Mouse (Mus musculus) retina, adult 2 months (tissue): ENCODE measurements around the gene Ccl2.
A peak's percentile ranks its signal among the peaks of the same experiment; 100 is the strongest.

ENCODE experiments used
- DNase-seq: peaks from one replicate; pipeline ENCODE4 v3.0.0-alpha.2; 2012; ENCODE audit warnings: low read depth, low spot score

The Ccl2 gene

DNA sequence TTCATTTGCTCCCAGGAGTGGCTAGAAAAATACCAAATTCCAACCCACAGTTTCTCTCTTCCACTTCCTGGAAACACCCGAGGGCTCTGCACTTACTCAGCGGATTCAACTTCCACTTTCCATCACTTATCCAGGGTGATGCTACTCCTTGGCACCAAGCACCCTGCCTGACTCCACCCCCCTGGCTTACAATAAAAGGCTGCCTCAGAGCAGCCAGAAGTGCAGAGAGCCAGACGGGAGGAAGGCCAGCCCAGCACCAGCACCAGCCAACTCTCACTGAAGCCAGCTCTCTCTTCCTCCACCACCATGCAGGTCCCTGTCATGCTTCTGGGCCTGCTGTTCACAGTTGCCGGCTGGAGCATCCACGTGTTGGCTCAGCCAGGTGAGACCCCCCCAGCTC is at the start of gene Ccl2:
Gene Ccl2, plus strand, starts transcription at position 216 of the 400 bp plus-strand sequence.
- no peak for DNase-seq

DNA sequence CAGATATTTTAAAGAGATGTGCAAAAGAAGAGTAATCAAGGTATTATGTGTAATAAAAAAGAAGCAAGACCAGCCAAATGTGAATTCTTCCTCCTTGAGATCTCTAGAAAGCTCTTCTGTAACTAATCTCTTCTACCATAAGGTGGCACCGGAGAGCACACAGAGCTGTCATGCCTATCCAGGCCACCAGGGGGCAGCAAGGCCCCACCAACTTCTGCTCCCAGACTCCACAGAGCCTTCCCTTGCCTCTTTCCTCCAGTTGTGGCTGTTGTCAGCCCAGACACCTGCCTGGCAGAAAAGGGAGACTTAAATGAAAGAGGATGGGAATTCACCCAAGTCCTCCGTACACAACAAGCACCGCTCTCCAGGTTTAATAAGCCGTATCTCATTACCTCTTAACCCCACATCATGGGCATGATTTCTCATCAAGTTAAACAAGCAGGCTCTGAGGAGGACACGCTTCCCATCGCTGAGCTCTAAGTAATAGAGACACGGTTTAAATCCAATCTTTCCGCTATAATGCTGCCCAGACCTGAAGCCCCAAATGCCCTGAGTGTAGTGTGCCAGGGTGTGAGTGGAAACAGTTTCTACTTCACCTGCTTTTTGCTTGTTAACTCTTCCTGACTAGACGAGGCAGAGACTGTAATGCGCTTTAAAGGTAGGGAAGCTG is 39.1 kb upstream of the Ccl2 start:
- DNase-seq: peak; percentile 28

DNA sequence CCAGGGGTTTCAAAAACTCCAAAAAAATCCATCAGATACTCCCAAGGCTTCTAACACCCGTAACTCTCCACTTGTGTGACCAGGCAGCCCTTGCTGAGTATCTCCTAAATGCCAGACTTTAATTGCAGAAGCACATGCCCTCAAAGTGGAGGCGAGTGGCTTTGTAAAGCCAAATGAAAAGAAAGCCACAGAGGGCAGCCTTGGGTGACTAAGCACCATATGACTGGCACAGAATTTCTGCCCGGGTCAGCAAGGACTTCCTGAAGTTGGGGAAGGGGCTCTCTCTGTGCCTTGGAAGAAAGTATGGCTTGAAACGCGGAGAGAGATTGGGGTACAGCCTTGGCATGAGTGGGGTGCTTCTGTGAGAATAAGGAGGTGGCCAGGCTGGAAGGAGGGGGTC is 38.3 kb upstream of the Ccl2 start:
- DNase-seq: no peak

DNA sequence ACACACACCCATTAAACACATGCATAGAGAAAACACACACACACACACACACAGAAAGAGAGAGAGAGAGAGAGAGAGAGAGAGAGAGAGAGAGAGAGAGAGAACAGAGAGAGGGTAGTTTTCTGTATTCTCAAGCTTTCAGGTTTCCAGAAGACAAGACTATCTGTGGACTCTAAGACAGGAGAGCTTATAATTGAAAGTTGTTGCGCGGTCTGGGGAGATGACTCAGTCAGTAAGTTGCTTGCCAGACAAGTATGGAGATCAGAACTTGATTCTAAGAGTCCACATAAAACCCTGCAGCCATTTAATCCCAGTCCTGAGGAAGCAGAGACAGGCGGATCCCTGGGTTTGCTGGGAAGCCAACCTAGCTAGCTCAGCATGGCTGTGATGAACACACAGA is 36.7 kb upstream of the Ccl2 start:
- no peak for DNase-seq

DNA sequence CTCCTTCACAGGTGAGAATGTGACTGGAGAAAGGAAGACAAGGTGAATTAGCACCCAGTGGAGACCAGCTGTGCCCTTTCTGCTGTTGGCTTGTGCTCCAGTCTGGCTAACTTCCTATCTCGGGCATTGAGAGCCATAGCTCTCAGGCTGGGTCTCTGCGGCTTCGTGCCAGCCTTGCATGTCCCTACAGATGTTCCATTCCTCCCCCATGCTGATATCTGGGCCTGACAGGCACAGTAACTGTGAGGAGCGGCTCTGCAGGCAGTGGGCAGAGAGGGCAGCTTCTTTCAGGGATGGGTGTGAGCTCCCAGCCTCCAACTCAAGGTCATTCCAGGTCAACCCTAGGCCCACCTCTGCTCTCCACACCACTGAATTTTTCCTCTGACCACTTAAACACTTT is 35.9 kb upstream of the Ccl2 start:
- no peak for DNase-seq

DNA sequence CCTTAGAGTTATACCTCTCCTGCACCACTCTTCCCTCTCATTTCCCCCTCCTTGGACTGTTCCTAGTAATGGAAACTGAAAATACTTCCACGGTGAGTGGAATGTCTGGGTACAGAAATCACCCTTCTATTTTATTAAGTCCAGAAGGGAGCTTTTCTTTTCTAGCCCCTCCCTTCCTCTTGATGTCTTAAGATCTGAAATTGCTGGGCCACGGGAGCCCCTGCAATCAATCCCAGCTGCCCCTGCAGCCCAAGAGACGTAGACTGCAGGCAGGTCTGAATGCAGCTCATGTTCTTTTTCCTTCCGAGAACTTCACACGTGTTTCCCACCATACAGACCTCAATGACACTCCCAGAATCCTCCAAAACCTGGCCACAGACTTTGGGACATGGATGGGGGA is 34.8 kb upstream of the Ccl2 start:
- no peak for DNase-seq

DNA sequence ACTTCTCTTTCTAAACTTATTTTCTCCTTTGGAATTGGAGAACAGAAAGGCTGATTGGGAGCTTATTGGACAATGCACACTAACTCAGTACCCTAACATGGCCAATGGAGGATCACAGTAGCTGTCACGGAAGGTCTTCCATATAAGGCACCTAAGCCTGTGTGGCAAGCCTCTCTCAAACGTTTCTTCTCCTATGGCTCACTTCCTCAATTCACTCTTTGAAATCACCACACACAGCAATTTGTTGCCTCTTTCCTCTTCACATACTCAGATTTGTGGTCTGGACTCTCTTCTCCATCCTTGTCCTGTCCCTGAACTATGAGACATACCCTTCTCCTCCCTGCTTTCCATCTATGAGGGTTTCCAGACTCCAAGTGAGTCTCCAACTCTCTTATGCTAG is 30.6 kb upstream of the Ccl2 start:
- no peak for DNase-seq

DNA sequence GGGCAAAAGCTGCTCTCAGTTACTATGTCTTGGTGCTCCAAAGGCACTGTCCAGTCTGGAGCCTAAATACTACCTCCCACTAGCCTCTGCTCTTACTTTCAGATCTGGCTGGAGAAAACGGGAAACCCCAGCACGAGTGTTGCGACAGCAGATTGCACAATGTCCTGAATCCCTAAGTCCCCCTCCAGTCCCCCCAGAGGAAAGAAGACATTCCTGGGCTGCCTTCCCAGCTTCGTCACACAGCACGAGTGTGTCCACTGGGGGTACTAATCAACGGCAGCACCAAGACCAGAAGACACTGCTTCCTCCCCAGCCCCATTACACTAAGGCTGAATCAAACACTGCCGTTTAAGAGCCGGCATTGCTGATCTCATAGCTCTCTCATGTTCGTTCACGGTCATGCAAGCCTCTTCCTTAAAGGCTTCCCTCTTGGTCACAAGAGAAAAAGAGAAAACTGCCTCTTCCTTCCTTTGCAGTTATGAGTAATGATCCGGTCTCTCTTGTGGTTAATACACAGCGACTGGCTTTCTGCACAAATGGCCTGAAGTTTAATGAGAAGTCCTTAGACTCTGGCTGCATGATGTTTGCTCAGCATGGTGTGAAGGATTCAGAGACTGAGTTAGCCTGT is 28.5 kb upstream of the Ccl2 start:
- DNase-seq: no peak

DNA sequence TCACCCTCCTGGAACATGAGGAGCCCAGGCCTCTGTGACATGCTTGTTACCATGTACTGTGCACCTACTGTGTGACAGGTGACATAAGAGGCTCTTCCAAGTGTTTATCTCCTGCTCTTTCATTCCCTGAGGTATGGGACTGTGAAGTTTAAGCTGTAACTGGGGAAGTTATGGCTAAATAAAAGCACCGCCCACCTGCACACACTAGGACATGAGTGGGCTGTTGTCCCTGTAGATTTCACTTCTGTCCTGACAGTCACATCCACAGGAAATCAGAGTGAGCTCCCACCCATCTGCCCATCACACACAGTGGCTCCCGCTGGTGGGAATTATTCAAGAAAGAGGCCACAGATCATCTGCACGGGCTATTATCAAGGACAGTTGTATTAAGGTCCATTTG is 25.3 kb upstream of the Ccl2 start:
- no peak for DNase-seq

DNA sequence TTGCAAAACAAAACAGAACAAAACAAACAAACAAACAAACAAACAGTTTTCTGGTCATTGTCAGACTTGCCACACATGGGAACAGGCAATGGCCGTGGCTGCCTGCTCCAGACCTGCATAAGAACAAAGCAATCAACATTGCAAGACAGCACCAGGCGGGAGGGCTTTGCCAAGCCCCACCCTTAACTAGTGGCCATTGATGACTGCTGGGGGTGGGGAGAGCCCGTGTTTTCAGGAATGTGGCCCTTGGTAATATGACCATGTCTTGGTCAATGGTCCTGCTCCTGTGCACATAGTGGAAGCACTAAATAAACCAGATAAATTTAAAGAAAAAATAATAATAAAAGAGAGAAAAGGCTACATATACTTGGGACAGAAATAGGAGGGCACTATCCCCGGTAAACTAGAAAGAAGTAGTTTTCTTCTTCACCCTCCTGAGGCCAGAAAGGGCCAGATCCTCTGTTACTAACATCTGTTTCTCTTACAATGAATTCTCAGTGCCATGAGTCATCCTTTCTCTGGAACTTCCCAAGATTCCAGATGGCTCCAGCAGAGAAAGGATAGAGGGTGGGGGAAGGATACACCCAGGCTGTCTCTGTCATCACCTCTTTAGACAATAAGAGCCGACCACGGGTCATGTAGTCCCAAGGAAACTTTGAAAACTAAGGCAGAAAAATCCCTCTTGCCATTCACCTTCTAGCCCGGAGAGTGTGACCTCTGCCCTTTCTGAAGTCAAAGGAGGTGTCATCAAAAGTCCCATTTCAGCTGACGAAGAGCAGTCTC is 23.8 kb upstream of the Ccl2 start:
- no peak for DNase-seq

DNA sequence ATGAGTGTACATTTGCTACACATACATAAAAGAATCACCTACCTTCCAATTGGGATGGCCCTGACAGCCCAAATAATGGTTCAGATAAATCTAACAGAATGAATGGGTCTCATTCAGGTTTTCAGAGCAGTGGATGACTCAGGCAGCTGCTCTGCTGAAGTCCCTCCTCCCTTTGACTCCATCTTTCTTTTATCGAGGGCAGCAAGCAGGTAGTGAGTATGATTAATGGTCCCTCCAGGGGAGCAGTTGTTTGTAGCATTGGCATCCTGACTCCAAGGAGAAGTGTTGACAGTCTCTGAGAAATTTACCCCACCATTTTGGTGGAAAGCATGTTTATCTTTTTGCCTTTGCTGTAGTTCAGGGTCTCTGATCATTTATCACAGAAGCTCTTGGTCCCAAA is 21.6 kb upstream of the Ccl2 start:
- no peak for DNase-seq

DNA sequence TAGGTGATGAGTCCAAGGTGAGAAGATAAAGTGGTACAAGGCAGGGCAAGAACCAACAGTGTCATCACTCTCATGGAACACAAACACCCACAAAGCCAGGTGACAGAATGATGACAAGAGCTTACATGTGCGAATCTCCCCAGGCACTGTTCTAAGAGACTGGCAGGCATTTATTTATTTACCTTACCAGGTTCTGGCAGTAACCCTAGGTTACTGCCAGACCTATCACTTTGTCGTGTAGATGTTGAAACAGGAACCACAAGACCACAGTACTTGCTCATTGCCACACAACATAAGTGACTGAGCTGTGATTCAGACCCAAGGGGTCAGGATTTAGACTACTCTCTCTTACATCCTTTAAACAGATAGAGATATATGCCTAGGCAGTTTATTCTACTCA is 20.3 kb upstream of the Ccl2 start:
- DNase-seq: no peak

DNA sequence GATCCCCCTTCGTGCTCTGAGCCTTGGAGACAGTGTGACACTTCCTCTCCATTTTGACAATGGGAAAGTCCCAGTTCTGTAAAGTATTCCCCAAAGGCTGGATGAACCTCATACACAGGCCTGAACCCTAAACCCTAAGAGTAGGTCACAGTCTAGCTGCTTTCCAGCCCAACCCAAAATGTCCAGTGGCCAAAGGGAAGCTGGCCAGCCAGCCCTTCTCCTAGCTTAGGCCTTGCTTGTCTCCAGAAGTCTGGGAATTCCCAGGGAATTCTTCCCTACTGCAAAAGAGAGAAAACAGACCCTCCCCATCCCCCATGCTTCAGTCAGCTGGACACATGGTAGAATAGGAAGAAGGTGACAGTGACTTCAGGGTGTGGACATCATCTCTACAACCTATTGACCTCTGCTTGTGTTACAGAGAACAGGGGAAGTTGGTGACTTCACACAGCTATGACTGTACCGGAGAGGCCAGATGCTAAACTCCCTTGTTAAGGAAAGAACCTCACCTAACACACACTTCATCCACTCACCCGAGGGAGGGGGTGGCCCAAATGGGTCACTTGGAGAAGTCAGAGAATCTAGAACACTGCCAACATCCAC is 19.1 kb upstream of the Ccl2 start:
- no peak for DNase-seq

DNA sequence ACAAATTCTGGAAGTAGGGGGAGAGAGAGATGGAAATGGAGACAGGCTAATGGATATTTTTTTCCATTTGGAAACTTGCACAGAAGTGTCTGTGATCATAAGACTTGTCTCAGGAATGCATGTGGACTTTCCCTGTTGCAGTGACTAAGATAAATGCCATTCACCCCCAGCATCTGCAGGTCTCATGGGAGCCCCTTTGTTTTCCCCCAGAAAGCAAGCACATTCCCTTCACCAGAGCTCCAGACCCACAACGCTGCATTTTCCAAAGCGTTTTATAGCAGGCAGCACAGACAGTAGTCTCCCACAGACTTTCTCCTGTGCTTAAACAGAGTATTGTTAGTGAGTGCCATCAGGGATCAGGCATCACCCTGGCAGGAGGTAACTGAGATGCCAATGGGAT is 16.0 kb upstream of the Ccl2 start:
- no peak for DNase-seq

DNA sequence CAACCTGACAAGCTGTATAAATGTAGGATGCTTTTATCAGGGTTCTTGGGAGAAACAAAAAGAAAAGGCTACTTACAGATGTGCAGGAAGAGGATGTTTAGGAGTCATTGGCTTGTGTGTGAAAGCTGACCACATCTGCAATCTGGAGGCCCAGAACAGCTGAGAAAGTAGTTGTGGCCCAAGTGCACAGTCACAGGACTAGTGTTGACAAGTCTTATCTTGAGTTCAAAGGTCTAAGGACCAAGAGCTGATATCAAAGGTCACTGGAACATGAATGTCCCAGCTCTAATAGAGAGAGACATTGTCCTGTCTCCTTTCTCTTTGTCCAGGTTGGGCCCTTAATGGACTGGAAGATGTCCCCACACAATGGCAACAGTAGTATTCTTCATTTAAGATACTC is 15.6 kb upstream of the Ccl2 start:
- no peak for DNase-seq

DNA sequence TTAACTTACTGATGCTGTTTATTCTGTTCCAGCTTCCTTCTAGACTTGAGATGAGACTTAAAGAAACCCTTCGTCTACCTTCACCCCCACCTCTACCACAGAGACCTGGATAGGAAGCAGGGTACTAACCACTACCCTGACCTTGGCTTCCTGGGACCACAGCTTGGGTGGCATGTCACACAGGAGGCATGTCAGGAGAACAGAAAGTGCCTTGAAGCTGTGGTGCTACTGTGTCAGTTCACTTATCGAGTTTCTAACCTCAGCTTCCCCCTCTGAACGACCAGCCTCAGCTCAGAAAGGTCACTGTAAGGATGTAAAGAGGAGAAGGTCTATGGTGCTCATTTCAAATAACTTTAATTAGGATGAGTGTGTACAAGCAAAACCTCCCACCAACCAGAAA is 14.0 kb upstream of the Ccl2 start:
- DNase-seq: no peak

DNA sequence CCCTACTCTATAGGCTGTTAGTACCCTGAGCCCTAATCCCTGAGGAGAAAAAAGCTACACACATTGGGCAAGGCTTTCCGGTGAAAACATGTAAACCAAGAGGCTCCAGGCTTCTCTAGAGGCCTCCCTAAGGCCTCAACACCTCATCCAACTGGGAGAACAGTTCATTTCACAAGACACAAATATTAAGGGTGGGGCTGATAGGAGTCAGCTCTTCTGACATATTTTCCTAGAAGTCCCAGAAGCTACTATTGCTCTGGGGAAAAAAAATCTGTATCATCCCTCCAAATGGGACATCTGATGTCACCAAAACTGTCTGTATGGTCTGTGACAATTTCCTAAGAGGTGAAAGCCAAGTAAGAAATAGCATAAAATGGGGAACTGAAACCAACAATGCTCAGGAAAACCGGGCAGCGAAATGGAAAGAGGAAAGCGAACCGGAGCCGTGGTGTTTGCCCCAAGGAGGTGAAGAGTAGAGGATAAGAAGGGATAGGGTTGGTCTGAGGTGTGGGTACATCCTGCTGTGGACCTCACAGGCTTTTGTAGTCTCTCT is 12.8 kb upstream of the Ccl2 start:
- no peak for DNase-seq

DNA sequence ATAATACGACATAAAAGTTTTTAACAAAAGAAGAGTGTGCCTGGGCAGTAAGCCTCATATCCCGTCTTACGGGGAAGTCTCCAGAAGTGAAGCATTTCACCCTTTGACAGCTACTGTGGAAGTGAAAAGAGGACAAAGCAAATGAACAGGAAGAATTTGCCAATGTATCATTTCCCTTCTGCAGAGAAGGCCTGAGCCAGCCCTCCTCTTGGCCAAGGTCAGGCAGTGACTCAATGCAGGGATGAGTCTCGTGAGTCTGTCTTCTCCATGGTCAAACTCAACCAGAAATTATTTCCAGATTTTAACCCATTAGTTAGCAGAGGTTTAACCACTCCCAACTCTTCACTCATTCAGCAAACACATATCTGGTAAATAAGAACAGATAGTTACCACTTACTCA is 11.6 kb upstream of the Ccl2 start:
- no peak for DNase-seq

DNA sequence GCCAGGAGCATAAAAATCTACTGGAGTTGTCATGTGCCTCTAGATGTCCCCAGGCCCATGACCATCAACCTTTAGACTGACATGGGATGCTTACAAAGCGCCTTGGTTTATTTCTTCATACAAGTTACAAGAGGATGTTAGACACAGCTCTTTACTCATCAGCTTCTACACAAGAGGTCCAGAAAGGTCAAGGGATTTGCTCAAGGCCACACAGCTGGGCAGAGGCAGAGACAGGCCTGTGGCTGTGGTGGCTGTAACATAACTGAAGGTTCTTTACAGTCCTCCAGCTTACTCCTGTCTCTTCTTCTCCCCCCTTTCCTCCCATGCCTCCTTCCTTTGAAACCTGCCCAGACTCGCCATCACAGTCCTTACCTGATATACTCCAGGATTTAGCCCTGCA is 5.2 kb upstream of the Ccl2 start:
- no peak for DNase-seq

DNA sequence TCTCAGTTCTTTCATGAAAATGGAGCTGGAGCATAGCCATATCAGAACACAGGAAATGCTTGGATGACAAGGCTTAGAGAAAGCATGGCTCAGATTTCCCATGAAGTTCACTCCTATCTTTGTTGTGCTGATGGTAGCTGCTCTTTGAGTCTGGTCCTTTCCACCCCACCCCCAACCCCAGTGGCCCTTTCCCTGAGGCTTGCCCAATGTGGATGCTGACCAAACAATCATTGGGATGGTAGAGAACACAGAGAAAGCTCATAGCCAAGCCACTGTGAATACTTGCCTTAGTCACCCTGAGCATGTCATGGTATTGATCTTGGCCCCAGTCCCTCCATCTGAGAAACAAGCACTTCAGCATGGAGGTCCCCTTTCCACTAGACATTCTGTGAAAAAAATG is 3.2 kb upstream of the Ccl2 start:
- DNase-seq: no peak

DNA sequence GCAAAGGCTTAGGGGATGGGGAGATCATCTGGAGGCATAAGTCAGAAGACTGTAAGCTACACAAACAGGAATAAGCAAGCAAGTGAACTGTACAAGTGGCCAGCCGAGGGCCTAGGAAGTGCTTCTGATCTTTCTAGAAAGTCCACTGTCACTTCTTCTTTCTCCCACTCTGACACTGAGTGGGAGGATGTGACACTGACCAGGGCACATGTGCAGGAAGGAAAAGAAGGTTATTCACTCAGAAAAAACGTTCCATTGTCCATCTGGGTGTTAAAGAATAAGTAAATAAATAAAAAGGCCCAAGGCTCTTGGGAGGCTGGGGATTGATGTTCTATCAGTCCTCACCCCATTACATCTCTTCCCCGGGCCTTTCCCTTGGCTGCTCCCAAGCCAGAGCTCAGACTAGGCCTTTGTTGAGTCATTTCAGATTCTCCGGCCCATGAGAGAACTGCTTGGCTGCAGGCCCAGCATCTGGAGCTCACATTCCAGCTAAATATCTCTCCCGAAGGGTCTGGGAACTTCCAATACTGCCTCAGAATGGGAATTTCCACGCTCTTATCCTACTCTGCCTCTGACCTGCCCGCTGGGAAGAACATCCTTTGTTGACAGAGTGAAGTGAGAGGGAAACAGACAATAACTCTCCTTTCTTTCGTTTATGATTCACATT is 2.6 kb upstream of the Ccl2 start:
- DNase-seq: no peak

DNA sequence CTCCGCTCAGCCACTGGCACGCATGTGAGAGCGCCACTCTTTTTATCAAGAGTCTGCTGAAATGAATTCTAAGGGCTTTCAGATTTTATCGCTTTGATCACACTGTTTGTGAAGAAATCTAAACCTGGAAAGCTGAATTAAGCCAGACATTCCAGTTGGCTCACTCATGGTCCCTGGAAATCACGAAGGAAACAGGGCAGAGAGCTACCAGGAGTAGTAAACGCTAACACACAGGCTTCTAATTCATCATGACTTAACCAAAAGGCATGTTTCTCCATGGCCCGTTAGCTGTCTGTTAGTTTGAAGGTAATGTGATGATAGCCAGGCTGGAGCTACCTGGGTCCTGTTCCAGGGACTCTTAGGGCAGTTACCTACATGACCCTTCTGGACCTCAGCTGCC is 925 bp upstream of the Ccl2 start:
- DNase-seq: no peak
